Mouse (Mus musculus) CH12.LX (cell line): Measurements from ENCODE around the gene Prkn. TPM values are rescaled to one million over a fixed set of nuclear protein-coding genes. Genes with fewer than 3 reads are reported as not detected.

ENCODE experiments used
- DNase-seq: peaks from one replicate; pipeline ENCODE4 v3.0.0-alpha.2; 2013; ENCODE audit errors: extremely low read depth
- H3K27ac ChIP-seq: 2 replicates; pipeline ENCODE4 v1.5.1; 2012; ENCODE audit warnings: low read depth, mild to moderate bottlenecking, control low read depth, moderate library complexity; ENCODE audit not compliant: insufficient read depth
- H3K27me3 ChIP-seq: replicated peaks from 2 replicates; pipeline ENCODE3; 2012; ENCODE audit warnings: inconsistent platforms
- H3K36me3 ChIP-seq, 2 experiments: replicated peaks in 1 of 2; 2 replicates each; pipeline versions ENCODE3 to v1.6.1; 2012; ENCODE audit warnings: inconsistent platforms in 1 of 2, low read length in 1 of 2, mild to moderate bottlenecking in 1 of 2, mixed read lengths in 1 of 2, moderate library complexity in 1 of 2; ENCODE audit not compliant: control insufficient read depth in 1 of 2, insufficient read depth in 1 of 2
- H3K4me1 ChIP-seq, 2 experiments: 2 replicates each; pipeline ENCODE4 v1.6.1; 2012; ENCODE audit warnings: inconsistent platforms in 1 of 2, moderate library complexity in 1 of 2; ENCODE audit not compliant: insufficient read depth in 2 of 2, control insufficient read depth in 1 of 2
- H3K4me2 ChIP-seq: 2 replicates; pipeline ENCODE4 v1.6.1; 2012; ENCODE audit warnings: low read depth, mild to moderate bottlenecking, control low read depth; ENCODE audit not compliant: poor library complexity, insufficient read depth, severe bottlenecking
- H3K4me3 ChIP-seq, 3 experiments: fragments of 150-350 bp in 1 of 3; sonication (generic) in 1 of 3; replicated peaks in 1 of 3; 2 replicates each; pipeline versions ENCODE3 to v1.5.1; 2011 to 2012; ENCODE audit warnings: low read depth in 2 of 3, low read length in 2 of 3, mild to moderate bottlenecking in 2 of 3, moderate library complexity in 2 of 3, control low read depth in 1 of 3, improper control_type of control experiment in 1 of 3, inconsistent platforms in 1 of 3, mixed read lengths in 1 of 3; ENCODE audit not compliant: poor library complexity in 1 of 3
- H3K79me2 ChIP-seq: replicated peaks from 2 replicates; pipeline ENCODE4 v1.6.1; 2012; ENCODE audit warnings: mild to moderate bottlenecking, moderate library complexity; ENCODE audit not compliant: control insufficient read depth, poor library complexity, insufficient read depth, severe bottlenecking; ENCODE audit errors: extremely low read depth
- H3K9ac ChIP-seq: 2 replicates; pipeline ENCODE4 v1.6.1; 2012; ENCODE audit warnings: low read depth, mild to moderate bottlenecking, control low read depth, moderate library complexity; ENCODE audit not compliant: insufficient read depth
- H3K9me3 ChIP-seq: replicated peaks from 2 replicates; pipeline ENCODE3; 2012; ENCODE audit warnings: low read length, inconsistent platforms, mixed read lengths
- CHD1 ChIP-seq: IDR thresholded peaks from 2 replicates; pipeline ENCODE4 v1.6.1; 2012; ENCODE audit warnings: low read depth, low read length, improper control_type of control experiment, inconsistent platforms
- CHD2 ChIP-seq: IDR thresholded peaks from 2 replicates; pipeline ENCODE4 v1.6.1; 2011; ENCODE audit warnings: low read length, improper control_type of control experiment
- CTCF ChIP-seq, 2 experiments: IDR thresholded peaks in 1 of 2; conservative IDR thresholded peaks in 1 of 2; 2 replicates each; pipeline ENCODE4 v1.5.1; 2011 to 2012; ENCODE audit warnings: low read depth in 2 of 2, low read length in 2 of 2, improper control_type of control experiment in 1 of 2, inconsistent platforms in 1 of 2, mild to moderate bottlenecking in 1 of 2, moderate library complexity in 1 of 2
- E2F4 ChIP-seq: IDR thresholded peaks from 2 replicates; pipeline ENCODE4 v1.6.1; 2011; ENCODE audit warnings: low read depth, low read length, improper control_type of control experiment; ENCODE audit not compliant: insufficient replicate concordance
- EP300 ChIP-seq: IDR thresholded peaks from 2 replicates; pipeline ENCODE4 v1.6.1; 2011; ENCODE audit warnings: low read length, improper control_type of control experiment
- GABPA ChIP-seq: IDR thresholded peaks from 2 replicates; pipeline ENCODE4 v1.6.1; 2012; ENCODE audit warnings: low read depth, low read length, improper control_type of control experiment, inconsistent platforms; ENCODE audit not compliant: insufficient replicate concordance
- HCFC1 ChIP-seq: IDR thresholded peaks from 2 replicates; pipeline ENCODE4 v1.6.1; 2012; ENCODE audit warnings: low read depth, mild to moderate bottlenecking, inconsistent platforms, low read length, improper control_type of control experiment
- IRF4 ChIP-seq: IDR thresholded peaks from 2 replicates; pipeline ENCODE4 v1.6.1; 2014; ENCODE audit warnings: low read depth, mild to moderate bottlenecking, inconsistent platforms, low read length, improper control_type of control experiment
- MAFK ChIP-seq: IDR thresholded peaks from 2 replicates; pipeline ENCODE4 v1.6.1; 2011; ENCODE audit warnings: low read length, improper control_type of control experiment; ENCODE audit not compliant: insufficient replicate concordance
- MAX ChIP-seq: IDR thresholded peaks from 2 replicates; pipeline ENCODE4 v1.6.1; 2011; ENCODE audit warnings: low read length, improper control_type of control experiment
- MAZ ChIP-seq: IDR thresholded peaks from 2 replicates; pipeline ENCODE4 v1.6.1; 2012; ENCODE audit warnings: low read depth, mild to moderate bottlenecking, inconsistent platforms, low read length, improper control_type of control experiment, moderate library complexity
- MXI1 ChIP-seq: IDR thresholded peaks from 2 replicates; pipeline ENCODE4 v1.6.1; 2011; ENCODE audit warnings: mild to moderate bottlenecking, low read depth, low read length, improper control_type of control experiment
- MYC ChIP-seq: IDR thresholded peaks from 2 replicates; pipeline ENCODE4 v1.6.1; 2011; ENCODE audit warnings: low read depth, mild to moderate bottlenecking, improper control_type of control experiment, low read length
- NELFE ChIP-seq: IDR thresholded peaks from 2 replicates; pipeline ENCODE4 v1.6.1; 2011; ENCODE audit warnings: low read depth, low read length, improper control_type of control experiment
- POLR2AphosphoS2 ChIP-seq: IDR thresholded peaks from 2 replicates; pipeline ENCODE4 v1.6.1; 2011; ENCODE audit warnings: low read depth, low read length, improper control_type of control experiment
- RAD21 ChIP-seq: IDR thresholded peaks from 2 replicates; pipeline ENCODE4 v1.6.1; 2011; ENCODE audit warnings: low read depth, mild to moderate bottlenecking, low read length, improper control_type of control experiment, moderate library complexity
- SIN3A ChIP-seq: IDR thresholded peaks from 2 replicates; pipeline ENCODE4 v1.6.1; 2012; ENCODE audit warnings: low read length, improper control_type of control experiment, inconsistent platforms
- SMC3 ChIP-seq: IDR thresholded peaks from 2 replicates; pipeline ENCODE4 v1.6.1; 2011; ENCODE audit warnings: low read depth, low read length, improper control_type of control experiment
- UBTF ChIP-seq: IDR thresholded peaks from 2 replicates; pipeline ENCODE4 v1.6.1; 2012; ENCODE audit warnings: low read depth, mild to moderate bottlenecking, inconsistent platforms, low read length, improper control_type of control experiment, moderate library complexity
- USF2 ChIP-seq: conservative IDR thresholded peaks from 2 replicates; pipeline ENCODE4 v1.6.1; 2011; ENCODE audit warnings: low read depth, low read length, improper control_type of control experiment
- dilution Hi-C: fragments of 300-500 bp; cut with MboI; formaldehyde crosslinking; loops from 2 replicates; pipeline ENCODE4 v1.14.3; 2020; ENCODE audit warnings: low sequenced_read_pairs; ENCODE audit not compliant: extremely low pct_unique_long_range_greater_than_20kb, extremely low pct_ligation_motif_present
- in situ Hi-C: fragments of 300-500 bp; cut with MboI; formaldehyde crosslinking; loops from 3 replicates; pipeline ENCODE4 v1.14.3; 2019; ENCODE audit warnings: low sequenced_read_pairs, low pct_ligation_motif_present, low pct_unique_long_range_greater_than_20kb, mixed read lengths
- polyA plus RNA-seq: library from polyadenylated mRNA; unstranded; fragments of >175 nt; gene quantifications from 2 replicates; pipeline ENCODE4 v1.2.1, GENCODE M21; 2012; ENCODE audit warnings: low read depth; ENCODE audit not compliant: insufficient read length
- total RNA-seq, 2 experiments: library from RNA; depleted of rRNA; stranded (reverse); fragments of 300-350 nt in 1 of 2; fragments of >200 nt in 1 of 2; gene quantifications; 2 replicates each; pipeline ENCODE4 v1.2.3; 2012 to 2014

The Prkn gene
- total and polyA plus RNA-seq, 3 experiments = 0.08 TPM; not detected in 2

- H3K36me3 ChIP-seq = peaks cover 0 to 2% of the 10 kb centered on the region in 2 experiments
- no peak for TF ChIP-seq POLR2AphosphoS2
- TF ChIP-seq CHD2 = no peak
- no peak for TF ChIP-seq SMC3
- TF ChIP-seq MAFK = no peak
- TF ChIP-seq MYC = 0 out of 2 replicates have a peak, but pooled peaks have one; percentile 56
- no peak for TF ChIP-seq MAZ
- no peak for TF ChIP-seq UBTF
- TF ChIP-seq MXI1 = no peak
- TF ChIP-seq EP300 = peak; percentile 40
- peak; percentile 48; the same call in 1 of the 2 replicates for TF ChIP-seq MAX
- TF ChIP-seq NELFE = no peak
- no peak for TF ChIP-seq HCFC1
- TF ChIP-seq E2F4 = no peak
- no peak for TF ChIP-seq GABPA
- no peak for TF ChIP-seq IRF4
- no peak for TF ChIP-seq USF2
- H3K4me2 ChIP-seq = peak overlapping the region; percentile 94
- H3K27ac ChIP-seq = no peak overlapping the region
- DNase-seq = peak; percentile 29
- no peaks in the 10 kb centered on the region for H3K79me2 ChIP-seq
- H3K4me1 ChIP-seq = peaks cover 12 to 37% of the 10 kb centered on the region in 2 experiments
- peak overlapping the region in 2 of 3 experiments; percentile 8 to 39 for H3K4me3 ChIP-seq
- dilution Hi-C loops = no loop called here
- no peaks in the 10 kb centered on the region for H3K27me3 ChIP-seq
- in situ Hi-C loops = loop anchor here (10.0 kb wide), 1 partner anchor 334 kb away; no protein-coding TSS in a partner anchor
- H3K9ac ChIP-seq = no peak overlapping the region
- no peaks in the 10 kb centered on the region for H3K9me3 ChIP-seq
Observed at GRCm38 (mm10) chr17:12030556-12031160, 1190.5 kb downstream of the Prkn start.

- no peaks in the 10 kb centered on the region for H3K36me3 ChIP-seq
- dilution Hi-C loops = no loop called here
- peak overlapping the region; percentile 94 for H3K4me2 ChIP-seq
- H3K4me1 ChIP-seq = peaks cover 12 to 37% of the 10 kb centered on the region in 2 experiments
- no peak overlapping the region for H3K9ac ChIP-seq
- H3K27me3 ChIP-seq = no peaks in the 10 kb centered on the region
- in situ Hi-C loops = loop anchor here (10.0 kb wide), 1 partner anchor 333 kb away; no protein-coding TSS in a partner anchor
- TF ChIP-seq MAZ = peak; percentile 93
- no peak for TF ChIP-seq HCFC1
- peak; percentile 46; the same call in 1 of the 2 replicates for TF ChIP-seq IRF4
- peak; percentile 34 for TF ChIP-seq SMC3
- TF ChIP-seq MAX = no peak
- peak; percentile 16 to 66; a peak in 3 of 4 replicates for TF ChIP-seq CTCF (conservative IDR thresholded peaks at IDR 0.05 in 1 of 2, IDR thresholded peaks at IDR 0.05 in 1 of 2; ENCODE audit: low read depth in 2 of 2, low read length in 2 of 2)
- peak; percentile 63; the same call in 1 of the 2 replicates for TF ChIP-seq EP300
- TF ChIP-seq SIN3A = 0 out of 2 replicates have a peak, but pooled peaks have one; percentile 54
- peak; percentile 48 for TF ChIP-seq RAD21
- no peak for TF ChIP-seq CHD1
- H3K79me2 ChIP-seq = no peaks in the 10 kb centered on the region
- H3K9me3 ChIP-seq = no peaks in the 10 kb centered on the region
- peak; percentile 65 for DNase-seq
- peak overlapping the region in 1 of 3 experiments; percentile 32 for H3K4me3 ChIP-seq
- no peak overlapping the region for H3K27ac ChIP-seq
Observed at GRCm38 (mm10) chr17:12031203-12031942, 1191.2 kb downstream of the Prkn start.
